Mouse (Mus musculus) limb, embryonic 14.5 days (tissue): ENCODE data around the gene Pcnx3. TPM values are rescaled to one million over a fixed set of nuclear protein-coding genes. Genes with fewer than 3 reads are reported as not detected.
A peak's percentile ranks its signal among the peaks of the same experiment; 100 is the strongest.

Experiments
- ATAC-seq: fragments of 200-750 bp; cut with Nextera tagmentation; 2 replicates; pipeline ENCODE4 v1.8.0; 2017; ENCODE audit warnings: low read depth, moderate number of reproducible peaks, moderate TSS enrichment; ENCODE audit not compliant: low FRiP score
- DNase-seq: peaks from one replicate; pipeline ENCODE4 v3.0.0-alpha.2; 2015; ENCODE audit warnings: low spot score
- H3K27ac ChIP-seq: fragments of 300-500 bp; sonication (generic); replicated peaks from 2 replicates; pipeline ENCODE4 v1.5.1; 2014; ENCODE audit warnings: low read depth, mild to moderate bottlenecking, low read length, moderate library complexity, mixed read lengths
- H3K27me3 ChIP-seq: fragments of 300-500 bp; sonication (generic); 2 replicates; pipeline ENCODE4 v1.6.1; 2014; ENCODE audit warnings: low read length, mixed read lengths; ENCODE audit not compliant: control insufficient read depth, insufficient read depth
- H3K36me3 ChIP-seq: fragments of 300-500 bp; sonication (generic); 2 replicates; pipeline ENCODE4 v1.6.1; 2014; ENCODE audit warnings: mild to moderate bottlenecking, low read length, moderate library complexity, mixed read lengths; ENCODE audit not compliant: control insufficient read depth, insufficient read depth
- H3K4me1 ChIP-seq: fragments of 300-500 bp; sonication (generic); 2 replicates; pipeline ENCODE4 v1.6.1; 2014; ENCODE audit warnings: antibody characterized with exemption, low read length, mixed read lengths; ENCODE audit not compliant: control insufficient read depth, insufficient read depth
- H3K4me2 ChIP-seq: fragments of 300-500 bp; sonication (generic); replicated peaks from 2 replicates; pipeline ENCODE4 v1.6.1; 2014; ENCODE audit warnings: low read depth, mild to moderate bottlenecking, low read length, moderate library complexity; ENCODE audit not compliant: severe bottlenecking
- H3K4me3 ChIP-seq: fragments of 300-500 bp; sonication (generic); replicated peaks from 2 replicates; pipeline ENCODE4 v1.5.1; 2014; ENCODE audit warnings: low read length
- H3K9ac ChIP-seq: fragments of 300-500 bp; sonication (generic); 2 replicates; pipeline ENCODE4 v1.6.1; 2014; ENCODE audit warnings: mild to moderate bottlenecking, low read depth, low read length, moderate library complexity; ENCODE audit not compliant: severe bottlenecking
- H3K9me3 ChIP-seq: fragments of 300-500 bp; sonication (generic); 2 replicates; pipeline ENCODE4 v1.6.1; 2016; ENCODE audit warnings: low read length; ENCODE audit not compliant: control insufficient read depth
- POLR2A ChIP-seq: fragments of 200-500 bp; IDR thresholded peaks from 2 replicates; pipeline ENCODE4 v1.8.0; 2012; ENCODE audit warnings: inconsistent platforms, mild to moderate bottlenecking, moderate library complexity, borderline replicate concordance; ENCODE audit not compliant: insufficient read depth, insufficient read length; ENCODE audit errors: extremely low read depth
- WGBS: fragments of 180-500 bp; shearing (Covaris S2); extraction: QIAGEN DNeasy Blood & Tissue Kit; methylation state at CpG from one replicate; pipeline ENCODE4 v1.1.7; 2014; 5-methylcytosine and 5-hydroxymethylcytosine counted together
- polyA plus RNA-seq, 2 experiments: library from polyadenylated mRNA; depleted of rRNA in 1 of 2; stranded (reverse) in 1 of 2; unstranded in 1 of 2; fragments of >200 nt; fragmentation: Nextera tagmentation in 1 of 2; extraction: Ambion mirVana in 1 of 2; gene quantifications; 2 replicates each; pipeline versions ENCODE4 v1.2.1 to v1.2.3; 2012 to 2014

Gene Pcnx3
- polyA plus RNA-seq, 2 experiments: 31.8 to 101 TPM

GRCm38 (mm10) chr19:5728631-5729443 is 40.1 kb upstream of the Pcnx3 start:
- Histone ChIP-seq H3K4me1 (peaks cover 42% of the 10 kb centered on the region), H3K9ac (peak overlapping the region; percentile 98), H3K36me3 (peaks cover 14% of the 10 kb centered on the region), H3K4me2 (peak overlapping the region; percentile 88), H3K4me3 (peak overlapping the region; percentile 91), H3K27ac (peak overlapping the region; percentile 90), H3K27me3 (no peaks in the 10 kb centered on the region), H3K9me3 (no peaks in the 10 kb centered on the region)
- peak; percentile 55 for DNase-seq
- 0 out of 2 replicates have a peak, but pooled peaks have one; percentile 9 for ATAC-seq
- 7% methylated on average over 37 of the region's 37 CpGs for WGBS
- TF ChIP-seq POLR2A: no peak

GRCm38 (mm10) chr19:5727701-5728100 is 39.0 kb upstream of the Pcnx3 start:
- H3K27ac ChIP-seq: no peak overlapping the region
- peak overlapping the region; percentile 98 for H3K9ac ChIP-seq
- peak overlapping the region; percentile 88 for H3K4me2 ChIP-seq
- peaks cover 42% of the 10 kb centered on the region for H3K4me1 ChIP-seq
- ATAC-seq (no peak), DNase-seq (peak; percentile 88)
- peak overlapping the region; percentile 91 for H3K4me3 ChIP-seq
- H3K27me3 ChIP-seq: no peaks in the 10 kb centered on the region
- WGBS: 2% methylated on average over 14 of the region's 14 CpGs
- no peak for TF ChIP-seq POLR2A
- H3K36me3 ChIP-seq: peaks cover 18% of the 10 kb centered on the region
- H3K9me3 ChIP-seq: no peaks in the 10 kb centered on the region

GRCm38 (mm10) chr19:5726961-5727578 is 38.4 kb upstream of the Pcnx3 start:
- Histone ChIP-seq H3K4me2 (peak overlapping the region; percentile 88), H3K9ac (peak overlapping the region; percentile 35), H3K36me3 (peaks cover 24% of the 10 kb centered on the region), H3K27me3 (no peaks in the 10 kb centered on the region), H3K27ac (no peak overlapping the region), H3K9me3 (no peaks in the 10 kb centered on the region), H3K4me3 (peak overlapping the region; percentile 91), H3K4me1 (peaks cover 42% of the 10 kb centered on the region)
- DNase-seq: no peak
- no peak for ATAC-seq
- no peak for TF ChIP-seq POLR2A
- 74% methylated on average over 15 of the region's 15 CpGs for WGBS

- DNase-seq (peak; percentile 49), ATAC-seq (no peak)
- H3K4me3 ChIP-seq: peak within 1 kb of the TSS; percentile 91
- H3K27me3 ChIP-seq: no peaks in the 10 kb centered on the region
- peak within 1 kb of the TSS; percentile 60 for H3K9ac ChIP-seq
- peaks cover 35% of the 10 kb centered on the region for H3K36me3 ChIP-seq
- no peaks in the 10 kb centered on the region for H3K9me3 ChIP-seq
- no peak for TF ChIP-seq POLR2A
- peak within 1 kb of the TSS; percentile 33; the same call in 1 of the 2 replicates for H3K27ac ChIP-seq
- peaks cover 37% of the 10 kb centered on the region for H3K4me1 ChIP-seq
- H3K4me2 ChIP-seq: peak within 1 kb of the TSS; percentile 88
- 14% methylated on average over 36 of the region's 49 CpGs for WGBS
These were observed 37.2 kb upstream of the Pcnx3 start, which contains the start of gene Ehbp1l1 for GRCm38 (mm10) chr19:5725767-5726515. TSS of gene Ehbp1l1 (minus strand) at chr19:5726317.
